Mouse (Mus musculus) E14TG2a.4 (cell line): ENCODE results near the gene Slit1.

Experiments
- H3K27me3 ChIP-seq: 2 replicates; pipeline ENCODE4 v1.6.1; 2014; ENCODE audit warnings: low read length, control low read depth; ENCODE audit not compliant: insufficient read depth
- H3K36me3 ChIP-seq: 2 replicates; pipeline ENCODE4 v1.6.1; 2014; ENCODE audit warnings: low read length, control low read depth; ENCODE audit not compliant: insufficient read depth
- H3K4me1 ChIP-seq: replicated peaks from 2 replicates; pipeline ENCODE4 v1.6.1; 2014; ENCODE audit warnings: low read depth, low read length, control low read depth
- H3K4me3 ChIP-seq: replicated peaks from 2 replicates; pipeline ENCODE4 v1.5.1; 2014; ENCODE audit warnings: mild to moderate bottlenecking, low read length
- H3K9me3 ChIP-seq: 2 replicates; pipeline ENCODE4 v1.6.1; 2014; ENCODE audit warnings: low read length, control low read depth
- CTCF ChIP-seq: conservative IDR thresholded peaks from 2 replicates; pipeline ENCODE4 v1.5.1; 2014; ENCODE audit warnings: low read length
- NANOG ChIP-seq: IDR thresholded peaks from 2 replicates; pipeline ENCODE4 v1.6.1; 2014; ENCODE audit warnings: borderline replicate concordance, low read length, mixed read lengths
- POU5F1 ChIP-seq: IDR thresholded peaks from 2 replicates; pipeline ENCODE4 v1.6.1; 2014; ENCODE audit warnings: low read length, borderline replicate concordance

The Slit1 gene

DNA sequence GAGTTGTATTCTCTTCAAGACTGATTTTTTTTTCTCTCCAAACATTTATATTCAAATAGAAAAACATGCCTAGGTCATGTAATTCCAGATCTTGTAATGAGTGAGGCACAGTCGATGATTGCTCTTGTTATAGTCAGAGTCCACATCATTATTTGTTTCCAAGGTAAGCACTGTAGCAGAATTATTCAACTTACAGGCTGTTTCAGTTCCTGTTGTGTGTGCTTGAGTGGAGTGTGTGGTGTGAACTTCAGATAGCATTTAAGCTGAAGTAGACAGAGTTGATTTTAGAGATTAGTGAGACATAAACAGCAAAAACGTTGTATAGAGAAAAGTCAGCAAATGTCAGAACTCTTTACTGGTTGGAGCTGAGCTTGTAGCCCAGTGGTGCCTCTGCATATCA lies 174.7 kb downstream of the Slit1 start:
- TF ChIP-seq CTCF: no peak
- no peak for TF ChIP-seq POU5F1
- no peak for TF ChIP-seq NANOG

DNA sequence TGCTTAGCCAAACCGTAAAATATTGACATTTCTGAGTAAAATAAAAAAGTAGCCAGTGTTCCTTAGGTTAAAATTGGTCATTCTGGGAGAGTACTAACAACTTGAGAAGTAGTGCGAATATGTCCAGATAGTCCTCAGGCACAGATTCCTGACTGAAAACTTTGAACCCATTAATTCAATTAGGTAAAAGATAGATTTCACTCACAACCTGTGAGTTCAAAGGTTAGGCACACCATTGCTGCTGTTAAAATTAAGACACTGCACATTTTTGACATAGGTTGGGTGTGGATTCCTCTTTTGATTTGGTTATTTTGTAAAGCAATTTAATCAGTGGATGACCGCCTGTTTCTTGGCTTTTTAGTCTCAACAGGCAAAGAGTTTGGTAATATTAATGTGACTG lies 182.6 kb downstream of the Slit1 start:
- Histone ChIP-seq H3K9me3 (no peaks in the 10 kb centered on the region), H3K4me3 (no peak overlapping the region), H3K36me3 (peaks cover 40% of the 10 kb centered on the region), H3K4me1 (no peaks in the 10 kb centered on the region), H3K27me3 (no peaks in the 10 kb centered on the region)
- TF ChIP-seq NANOG: no peak
- no peak for TF ChIP-seq POU5F1
- TF ChIP-seq CTCF: no peak

More for the DNA sequence above, 174.7 kb downstream of the Slit1 start:
- no peaks in the 10 kb centered on the region for H3K9me3 ChIP-seq
- no peak overlapping the region for H3K4me3 ChIP-seq
- peaks cover 20% of the 10 kb centered on the region for H3K4me1 ChIP-seq
- no peaks in the 10 kb centered on the region for H3K27me3 ChIP-seq
- H3K36me3 ChIP-seq: 0 out of 2 replicates have a peak, but pooled peaks cover 3% of the 10 kb centered on the region

DNA sequence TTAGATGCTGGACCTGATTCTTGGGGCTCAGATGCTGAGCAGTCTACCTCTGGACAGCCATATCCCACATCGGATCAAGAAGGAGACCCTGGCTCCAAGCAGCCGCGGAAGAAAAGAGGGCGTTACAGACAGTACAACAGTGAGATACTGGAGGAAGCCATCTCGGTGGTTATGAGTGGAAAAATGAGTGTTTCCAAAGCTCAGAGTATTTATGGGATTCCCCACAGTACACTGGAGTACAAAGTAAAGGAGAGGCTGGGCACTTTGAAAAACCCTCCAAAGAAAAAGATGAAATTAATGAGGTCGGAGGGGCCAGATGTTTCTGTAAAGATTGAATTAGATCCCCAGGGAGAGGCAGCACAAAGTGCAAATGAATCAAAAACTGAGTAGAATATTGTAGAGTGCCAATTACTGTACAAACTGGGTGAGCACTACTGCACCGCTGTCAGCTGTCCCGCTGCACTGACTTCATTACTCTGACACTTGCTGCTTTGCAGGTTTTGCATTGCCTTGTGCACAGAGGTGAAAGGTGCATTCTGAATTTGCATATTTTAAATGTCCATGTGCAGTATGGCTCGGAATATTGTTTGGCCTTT lies 184.5 kb downstream of the Slit1 start:
- H3K9me3 ChIP-seq: no peaks in the 10 kb centered on the region
- H3K4me1 ChIP-seq: no peaks in the 10 kb centered on the region
- no peak overlapping the region for H3K4me3 ChIP-seq
- no peaks in the 10 kb centered on the region for H3K27me3 ChIP-seq
- peaks cover 45% of the 10 kb centered on the region for H3K36me3 ChIP-seq
- no peak for TF ChIP-seq CTCF
- TF ChIP-seq POU5F1: no peak
- no peak for TF ChIP-seq NANOG

DNA sequence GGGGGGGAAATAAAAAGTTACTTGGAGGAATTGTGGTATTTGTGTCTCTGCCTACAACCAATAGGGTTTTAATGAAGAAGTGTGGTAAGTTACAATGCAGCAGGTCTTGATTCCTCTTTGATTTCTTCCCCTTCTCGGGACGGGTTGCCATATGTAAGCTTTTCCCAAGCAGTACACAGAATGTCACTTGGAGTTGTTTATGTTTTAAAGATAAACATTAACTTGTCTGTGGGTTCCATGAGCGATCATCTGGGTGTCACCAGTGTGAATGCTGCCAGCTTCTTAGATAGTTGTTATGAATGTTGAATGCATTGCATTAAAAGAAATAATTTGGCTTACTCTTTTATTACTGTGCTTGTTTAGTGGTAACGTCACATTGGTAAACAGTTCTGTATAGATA lies 186.0 kb downstream of the Slit1 start:
- Histone ChIP-seq H3K9me3 (no peaks in the 10 kb centered on the region), H3K4me3 (no peak overlapping the region), H3K4me1 (no peaks in the 10 kb centered on the region), H3K36me3 (peaks cover 53% of the 10 kb centered on the region), H3K27me3 (no peaks in the 10 kb centered on the region)
- TF ChIP-seq NANOG (no peak), CTCF (no peak), POU5F1 (no peak)

DNA sequence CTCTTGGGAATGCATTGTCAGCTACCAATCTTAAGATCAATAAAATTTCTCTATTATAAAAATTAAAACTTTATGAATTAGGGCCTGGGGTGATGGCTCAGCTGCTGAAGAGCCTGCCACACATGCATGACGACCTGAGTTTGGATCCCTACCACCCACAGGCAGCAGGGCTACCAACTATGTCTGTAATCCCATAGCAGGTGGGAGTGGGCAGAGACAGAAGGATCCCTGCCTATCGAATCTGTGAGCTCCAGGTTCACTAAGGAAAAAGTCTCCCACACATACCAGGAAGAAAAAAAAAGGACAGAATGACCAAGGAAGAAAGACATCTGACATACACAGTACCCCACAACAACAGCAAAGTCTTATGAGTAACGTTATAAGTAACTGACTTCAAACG lies 186.5 kb downstream of the Slit1 start:
- Histone ChIP-seq H3K36me3 (peaks cover 56% of the 10 kb centered on the region), H3K9me3 (no peaks in the 10 kb centered on the region), H3K4me1 (no peaks in the 10 kb centered on the region), H3K27me3 (no peaks in the 10 kb centered on the region), H3K4me3 (no peak overlapping the region)
- TF ChIP-seq NANOG (no peak), POU5F1 (no peak), CTCF (no peak)
